Mouse (Mus musculus): ENCODE results near the gene Gm12216.

DNA sequence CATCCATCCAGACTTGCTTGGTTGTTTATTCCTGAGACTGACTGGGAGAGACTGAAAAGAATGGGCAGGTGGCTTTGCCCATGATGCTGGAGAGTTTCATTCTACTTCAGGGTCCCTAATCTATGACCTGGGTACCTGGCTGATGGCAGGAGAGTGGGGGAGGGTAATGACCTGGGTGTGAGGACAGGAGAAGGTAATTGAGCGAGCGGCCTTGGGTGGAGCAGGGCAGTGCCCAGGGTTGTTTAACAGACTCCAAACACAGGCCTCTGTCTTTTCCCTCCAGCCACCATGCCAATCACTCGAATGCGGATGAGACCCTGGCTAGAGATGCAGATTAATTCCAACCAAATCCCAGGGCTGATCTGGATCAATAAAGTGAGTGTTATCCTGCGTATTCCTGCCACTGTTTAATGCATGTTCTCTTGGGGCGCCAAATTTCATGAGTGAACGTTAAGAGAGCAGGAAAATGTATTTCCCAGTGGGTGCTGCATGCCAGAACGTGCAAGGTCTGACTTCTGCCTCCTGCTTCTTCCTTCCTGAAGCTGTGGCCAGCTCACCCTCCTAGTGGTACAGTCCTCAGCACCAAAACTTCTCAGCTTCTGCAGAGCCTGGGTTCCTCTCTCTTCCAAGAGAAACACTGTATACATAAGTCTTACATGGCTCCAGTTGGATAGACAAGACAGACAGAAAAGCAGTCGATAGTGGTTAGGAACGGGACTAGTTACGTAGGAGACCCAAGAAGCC lies 87.9 kb downstream of the Gm12216 start:
- TF ChIP-seq CTCF (IDR thresholded peaks at IDR 0.05; ENCODE audit: low read depth) = no peak
- no peak for TF ChIP-seq EP300 (optimal IDR thresholded peaks at IDR 0.05)
